Mouse (Mus musculus) kidney, postnatal 0 days (tissue): ENCODE data around the gene Plcl2. TPM values are rescaled to one million over a fixed set of nuclear protein-coding genes. Genes with fewer than 3 reads are reported as not detected.
"Not testable (repeated sequence)": the region's sequence is repeated elsewhere in the genome, so short reads cannot be mapped to it uniquely, and the experiment has no call there.

Experiments used
- ATAC-seq: fragments of 200-750 bp; cut with Nextera tagmentation; replicated peaks from 2 replicates; pipeline ENCODE4 v1.8.0; 2017; ENCODE audit warnings: low read depth, moderate number of reproducible peaks, moderate TSS enrichment, moderate library complexity; ENCODE audit not compliant: low FRiP score
- DNase-seq: peaks from one replicate; pipeline ENCODE4 v3.0.0-alpha.2; 2016; ENCODE audit warnings: low spot score
- H3K27ac ChIP-seq: fragments of 300-500 bp; sonication (generic); 2 replicates; pipeline ENCODE4 v1.5.1; 2014; ENCODE audit warnings: mild to moderate bottlenecking
- H3K27me3 ChIP-seq: fragments of 300-500 bp; sonication (generic); 2 replicates; pipeline ENCODE4 v1.6.1; 2014; ENCODE audit warnings: low read length, mixed read lengths; ENCODE audit not compliant: insufficient read depth
- H3K36me3 ChIP-seq: fragments of 300-500 bp; sonication (generic); 2 replicates; pipeline ENCODE4 v1.6.1; 2014; ENCODE audit warnings: low read length, mixed read lengths; ENCODE audit not compliant: insufficient read depth
- H3K4me1 ChIP-seq: fragments of 300-500 bp; sonication (generic); replicated peaks from 2 replicates; pipeline ENCODE4 v1.6.1; 2014; ENCODE audit warnings: antibody characterized with exemption, low read length, mixed read lengths; ENCODE audit not compliant: insufficient read depth
- H3K4me2 ChIP-seq: fragments of 300-500 bp; sonication (generic); 2 replicates; pipeline ENCODE4 v1.6.1; 2014; ENCODE audit warnings: mild to moderate bottlenecking, low read length, moderate library complexity, mixed read lengths
- H3K4me3 ChIP-seq: fragments of 300-500 bp; sonication (generic); replicated peaks from 2 replicates; pipeline ENCODE4 v1.5.1; 2014; ENCODE audit warnings: low read depth, low read length
- H3K9ac ChIP-seq: fragments of 300-500 bp; sonication (generic); 2 replicates; pipeline ENCODE4 v1.6.1; 2014; ENCODE audit warnings: low read depth, low read length
- H3K9me3 ChIP-seq: fragments of 300-500 bp; sonication (generic); replicated peaks from 2 replicates; pipeline ENCODE4 v1.6.1; 2016; ENCODE audit warnings: low read length, inconsistent platforms, mixed read lengths
- CTCF ChIP-seq: IDR thresholded peaks from 2 replicates; pipeline ENCODE4 v1.5.1; 2016; ENCODE audit warnings: antibody characterized with exemption, low read depth, mild to moderate bottlenecking, moderate library complexity
- WGBS: fragments of 180-500 bp; shearing (Covaris S2); extraction: QIAGEN DNeasy Blood & Tissue Kit; methylation state at CpG from one replicate; pipeline ENCODE4 v1.1.7; 2014; 5-methylcytosine and 5-hydroxymethylcytosine counted together
- polyA plus RNA-seq: library from polyadenylated mRNA; unstranded; fragments of >200 nt; fragmentation: Nextera tagmentation; extraction: Ambion mirVana; gene quantifications from 2 replicates; pipeline ENCODE4 v1.2.1, GENCODE M21; 2015

Plcl2 gene
- polyA plus RNA-seq, 1 experiment from 2014 or later, result 2.7 TPM

- H3K4me3 ChIP-seq, result no peak overlapping the region
- DNase-seq (no peak), ATAC-seq (no peak)
- WGBS, result 83% methylated on average over 5 of the region's 5 CpGs
- H3K27me3 ChIP-seq, result no peaks in the 10 kb centered on the region
- H3K4me2 ChIP-seq, result no peak overlapping the region
- no peak overlapping the region for H3K27ac ChIP-seq
- no peak for TF ChIP-seq CTCF
- no peaks in the 10 kb centered on the region for H3K9me3 ChIP-seq
- no peaks in the 10 kb centered on the region for H3K36me3 ChIP-seq
- no peak overlapping the region for H3K9ac ChIP-seq
- no peaks in the 10 kb centered on the region for H3K4me1 ChIP-seq
Measured at GRCm38 (mm10) chr17:50522473-50523083, 13.4 kb downstream of the Plcl2 start.

- H3K4me1 ChIP-seq, result no peaks in the 10 kb centered on the region
- no peaks in the 10 kb centered on the region for H3K9me3 ChIP-seq
- TF ChIP-seq CTCF, result no peak
- no peak for ATAC-seq
- H3K9ac ChIP-seq, result no peak overlapping the region
- no peaks in the 10 kb centered on the region for H3K27me3 ChIP-seq
- no peak overlapping the region for H3K4me2 ChIP-seq
- H3K4me3 ChIP-seq, result no peak overlapping the region
- 62% methylated on average over 6 of the region's 6 CpGs for WGBS
- no peak overlapping the region for H3K27ac ChIP-seq
- no peak for DNase-seq
- H3K36me3 ChIP-seq, result no peaks in the 10 kb centered on the region
Measured at GRCm38 (mm10) chr17:50524970-50525369, 15.8 kb downstream of the Plcl2 start.

GRCm38 (mm10) chr17:50525821-50526220, 16.6 kb downstream of the Plcl2 start:
- ATAC-seq (no peak), DNase-seq (no peak)
- Histone ChIP-seq H3K4me2 (no peak overlapping the region), H3K36me3 (no peaks in the 10 kb centered on the region), H3K27me3 (no peaks in the 10 kb centered on the region), H3K9me3 (no peaks in the 10 kb centered on the region), H3K9ac (no peak overlapping the region), H3K4me3 (no peak overlapping the region), H3K4me1 (no peaks in the 10 kb centered on the region), H3K27ac (no peak overlapping the region)
- TF ChIP-seq CTCF, result no peak
- 57% methylated on average over 2 of the region's 2 CpGs for WGBS

- Histone ChIP-seq H3K27ac (no peak overlapping the region), H3K9ac (no peak overlapping the region), H3K9me3 (no peaks in the 10 kb centered on the region), H3K4me1 (no peaks in the 10 kb centered on the region), H3K27me3 (no peaks in the 10 kb centered on the region), H3K4me3 (no peak overlapping the region), H3K4me2 (no peak overlapping the region), H3K36me3 (no peaks in the 10 kb centered on the region)
- DNase-seq (no peak), ATAC-seq (no peak)
- no peak for TF ChIP-seq CTCF
- WGBS, result 84% methylated on average over 8 of the region's 8 CpGs
Measured at GRCm38 (mm10) chr17:50530089-50530488, 20.9 kb downstream of the Plcl2 start.

GRCm38 (mm10) chr17:50534889-50535288, 25.7 kb downstream of the Plcl2 start:
- H3K27me3 ChIP-seq, ATAC-seq, H3K4me1 ChIP-seq, H3K4me3 ChIP-seq, H3K27ac ChIP-seq, H3K9me3 ChIP-seq, DNase-seq, H3K4me2 ChIP-seq, H3K36me3 ChIP-seq, H3K9ac ChIP-seq: not testable (repeated sequence)
- WGBS, result 97% methylated on average over 2 of the region's 2 CpGs

- DNase-seq (no peak), ATAC-seq (no peak)
- no peak for TF ChIP-seq CTCF
- Histone ChIP-seq H3K27ac (no peak overlapping the region), H3K4me1 (no peaks in the 10 kb centered on the region), H3K4me3 (no peak overlapping the region), H3K9ac (no peak overlapping the region), H3K4me2 (no peak overlapping the region), H3K27me3 (no peaks in the 10 kb centered on the region), H3K36me3 (no peaks in the 10 kb centered on the region), H3K9me3 (no peaks in the 10 kb centered on the region; the same call in 1 of the 2 replicates)
- 90% methylated on average over 4 of the region's 4 CpGs for WGBS
Measured at GRCm38 (mm10) chr17:50536409-50537194, 27.4 kb downstream of the Plcl2 start.
